Mouse (Mus musculus): ENCODE results near the gene Rap2a. TPM values are rescaled to one million over a fixed set of nuclear protein-coding genes. Genes with fewer than 3 reads are reported as not detected.

The Rap2a gene
- polyA plus RNA-seq, 1 experiment, result 31.0 TPM

DNA sequence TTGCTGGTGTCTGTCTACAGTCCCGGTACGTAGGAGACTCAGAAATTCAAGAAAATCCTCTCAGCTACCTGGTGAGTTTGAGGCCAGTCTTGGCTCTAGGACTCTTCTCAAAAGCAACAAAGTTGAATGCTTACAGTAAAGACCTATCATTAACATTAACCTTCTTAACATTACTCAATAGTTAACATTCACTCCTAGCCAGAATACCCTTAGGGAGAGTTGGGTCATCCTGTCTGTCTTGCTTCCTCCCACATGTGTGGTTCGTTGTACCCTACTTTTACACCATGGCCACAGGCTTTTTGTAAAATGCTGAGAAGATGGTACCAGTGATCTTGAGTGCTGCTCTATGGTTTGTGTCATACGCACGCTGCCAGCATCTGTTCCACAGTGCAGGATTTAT is 45.1 kb downstream of the Rap2a start:
- no peak for TF ChIP-seq CTCF (IDR thresholded peaks at IDR 0.05; ENCODE audit: borderline replicate concordance, insufficient read depth, low read length)
- no peak for TF ChIP-seq POLR2A (IDR thresholded peaks at IDR 0.05; ENCODE audit: low read depth, low read length)
- peaks cover 9% of the 10 kb centered on the region for H3K4me1 ChIP-seq (ENCODE audit: control insufficient read depth, insufficient read depth, low read length)
- H3K4me3 ChIP-seq (ENCODE audit: insufficient read depth, low read length), result no peak overlapping the region
- H3K27ac ChIP-seq (ENCODE audit: insufficient read depth, low read length), result no peak overlapping the region

DNA sequence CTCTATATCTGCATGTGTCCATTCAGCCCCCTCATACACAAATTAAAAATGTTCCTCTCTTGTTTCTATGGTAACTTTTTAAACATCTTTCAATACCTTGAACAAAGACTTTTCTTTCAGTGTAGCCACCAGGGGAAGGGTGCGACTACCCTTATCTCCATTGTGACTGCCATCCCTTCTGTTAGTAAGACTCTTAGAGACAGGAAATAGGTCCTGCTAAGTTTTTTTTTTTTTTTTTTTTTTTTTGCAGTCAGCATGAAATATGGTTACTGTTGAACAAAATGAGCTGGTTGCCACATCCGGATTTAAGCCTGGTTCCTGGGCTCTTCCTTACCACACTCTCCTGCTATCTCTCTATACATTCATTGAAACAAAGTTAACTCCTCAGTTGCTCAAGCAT is 47.4 kb downstream of the Rap2a start:
- no peaks in the 10 kb centered on the region for H3K4me1 ChIP-seq (ENCODE audit: control insufficient read depth, insufficient read depth, low read length)
- no peak overlapping the region for H3K27ac ChIP-seq (ENCODE audit: insufficient read depth, low read length)
- H3K4me3 ChIP-seq (ENCODE audit: insufficient read depth, low read length), result no peak overlapping the region

DNA sequence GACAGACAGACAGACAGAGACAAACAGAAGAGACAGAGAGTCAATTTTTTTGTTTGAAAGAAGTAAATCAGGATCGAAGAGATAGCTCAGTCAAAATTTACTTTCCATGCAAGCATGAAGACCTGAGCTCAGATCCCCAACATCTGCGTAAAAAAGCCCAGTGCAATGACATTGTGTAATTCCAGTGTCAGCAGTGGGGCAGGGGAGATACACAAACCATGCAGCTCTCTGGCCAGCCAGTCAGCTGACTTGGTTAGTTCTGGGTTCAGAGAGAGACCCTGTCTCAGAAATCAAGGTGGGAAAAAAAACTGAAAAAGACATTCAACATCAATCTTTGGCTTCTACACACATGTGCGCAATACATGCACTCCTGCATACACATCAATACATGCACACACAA is 55.1 kb downstream of the Rap2a start:
- no peak overlapping the region for H3K4me3 ChIP-seq (ENCODE audit: insufficient read depth, low read length)
- no peak for TF ChIP-seq CTCF (IDR thresholded peaks at IDR 0.05; ENCODE audit: borderline replicate concordance, insufficient read depth, low read length)
- no peak for TF ChIP-seq POLR2A (IDR thresholded peaks at IDR 0.05; ENCODE audit: low read depth, low read length)
- no peak overlapping the region for H3K27ac ChIP-seq (ENCODE audit: insufficient read depth, low read length)
- H3K4me1 ChIP-seq (ENCODE audit: control insufficient read depth, insufficient read depth, low read length), result no peaks in the 10 kb centered on the region

More for the DNA sequence above, 47.4 kb downstream of the Rap2a start:
- TF ChIP-seq CTCF (IDR thresholded peaks at IDR 0.05; ENCODE audit: borderline replicate concordance, insufficient read depth, low read length) (no peak), POLR2A (IDR thresholded peaks at IDR 0.05; ENCODE audit: low read depth, low read length) (no peak)

DNA sequence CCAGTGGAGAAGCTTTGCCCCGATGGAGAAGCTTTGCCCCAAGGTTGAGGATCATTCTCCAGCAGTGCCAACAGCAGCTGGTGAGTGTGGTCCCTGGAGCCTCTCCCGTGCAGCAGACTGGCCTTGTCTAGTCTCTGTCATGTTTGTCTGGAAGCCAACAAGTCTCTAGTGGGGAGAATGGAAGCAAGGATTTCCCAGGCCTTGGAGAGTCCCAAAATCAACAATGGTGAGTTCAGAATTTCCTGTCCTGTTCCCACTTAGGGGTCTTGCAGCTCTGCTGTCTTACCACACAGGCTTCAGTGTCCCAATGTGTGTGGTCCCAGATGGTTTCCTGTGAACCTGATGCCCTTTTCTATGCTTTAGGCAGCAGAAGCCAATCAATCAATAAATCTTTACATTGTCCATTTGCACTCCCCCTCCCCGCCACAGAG is 56.6 kb downstream of the Rap2a start:
- H3K4me1 ChIP-seq (ENCODE audit: control insufficient read depth, insufficient read depth, low read length), result no peaks in the 10 kb centered on the region
- H3K27ac ChIP-seq (ENCODE audit: insufficient read depth, low read length), result no peak overlapping the region
- H3K4me3 ChIP-seq (ENCODE audit: insufficient read depth, low read length), result no peak overlapping the region
- TF ChIP-seq CTCF (IDR thresholded peaks at IDR 0.05; ENCODE audit: borderline replicate concordance, insufficient read depth, low read length) (no peak), POLR2A (IDR thresholded peaks at IDR 0.05; ENCODE audit: low read depth, low read length) (no peak)

DNA sequence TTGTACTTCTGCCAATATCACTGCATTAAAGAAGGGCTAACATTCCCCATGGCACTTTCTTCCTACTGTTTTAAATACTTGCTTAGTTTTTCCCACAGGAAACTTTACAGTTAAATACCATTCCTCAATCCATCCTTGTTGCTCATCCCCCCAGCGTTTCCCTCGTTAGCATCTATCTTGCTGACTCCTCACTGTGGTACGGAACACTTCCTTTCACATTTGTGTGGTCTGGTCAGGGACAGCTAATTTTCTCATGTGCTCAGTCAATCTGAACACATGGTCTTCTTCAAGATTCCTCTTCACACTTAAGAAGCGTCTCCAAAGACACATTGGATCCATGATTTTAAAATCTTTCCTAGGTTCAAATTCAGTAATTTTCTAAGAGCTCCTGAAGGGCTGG is 57.2 kb downstream of the Rap2a start:
- TF ChIP-seq POLR2A (IDR thresholded peaks at IDR 0.05; ENCODE audit: low read depth, low read length), result no peak
- no peak for TF ChIP-seq CTCF (IDR thresholded peaks at IDR 0.05; ENCODE audit: borderline replicate concordance, insufficient read depth, low read length)
- H3K27ac ChIP-seq (ENCODE audit: insufficient read depth, low read length), result no peak overlapping the region

DNA sequence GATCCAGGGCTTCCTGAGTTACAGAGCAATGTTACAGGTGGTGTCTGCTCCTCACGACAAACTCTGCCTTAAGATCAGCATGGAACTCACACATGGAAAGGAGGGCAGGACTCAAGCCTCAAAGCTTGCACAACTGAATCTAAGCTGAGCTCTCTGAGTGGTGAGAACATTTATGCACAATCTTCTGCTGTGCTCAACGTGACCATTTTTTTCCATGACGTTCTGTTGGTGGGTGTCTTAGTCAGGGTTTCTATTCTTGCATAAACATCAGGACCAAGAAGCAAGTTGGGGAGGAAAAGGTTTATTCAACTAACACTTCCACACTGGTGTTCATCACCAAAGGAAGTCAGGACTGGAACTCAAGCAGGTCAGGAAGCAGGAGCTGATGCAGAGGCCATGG is 57.7 kb downstream of the Rap2a start:
- no peaks in the 10 kb centered on the region for H3K4me1 ChIP-seq (ENCODE audit: control insufficient read depth, insufficient read depth, low read length)
- TF ChIP-seq POLR2A (IDR thresholded peaks at IDR 0.05; ENCODE audit: low read depth, low read length) (no peak), CTCF (IDR thresholded peaks at IDR 0.05; ENCODE audit: borderline replicate concordance, insufficient read depth, low read length) (no peak)
- H3K27ac ChIP-seq (ENCODE audit: insufficient read depth, low read length), result no peak overlapping the region

More for the DNA sequence above, 57.2 kb downstream of the Rap2a start:
- Histone ChIP-seq H3K4me1 (ENCODE audit: control insufficient read depth, insufficient read depth, low read length) (no peaks in the 10 kb centered on the region), H3K4me3 (ENCODE audit: insufficient read depth, low read length) (no peak overlapping the region)

DNA sequence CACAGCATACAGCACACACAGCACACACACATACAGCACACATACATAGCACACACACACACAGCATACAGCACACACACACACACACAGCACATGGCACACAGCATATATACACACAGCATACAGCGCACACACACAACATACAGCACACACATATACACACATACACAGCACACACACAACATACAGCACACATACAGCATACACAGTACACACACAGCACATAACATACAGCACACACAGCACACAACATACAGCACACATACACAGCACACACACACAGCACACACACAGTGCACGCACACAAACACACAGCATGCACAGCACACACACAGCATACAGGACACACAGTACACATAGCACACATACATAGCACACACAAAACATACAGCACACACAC is 60.9 kb downstream of the Rap2a start:
- Histone ChIP-seq H3K4me3 (ENCODE audit: insufficient read depth, low read length) (no peak overlapping the region), H3K4me1 (ENCODE audit: control insufficient read depth, insufficient read depth, low read length) (no peaks in the 10 kb centered on the region), H3K27ac (ENCODE audit: insufficient read depth, low read length) (no peak overlapping the region)
- TF ChIP-seq POLR2A (IDR thresholded peaks at IDR 0.05; ENCODE audit: low read depth, low read length) (0 out of 2 replicates have a peak, but pooled peaks have one; percentile 21), CTCF (IDR thresholded peaks at IDR 0.05; ENCODE audit: borderline replicate concordance, insufficient read depth, low read length) (no peak)

More for the DNA sequence above, 57.7 kb downstream of the Rap2a start:
- no peak overlapping the region for H3K4me3 ChIP-seq (ENCODE audit: insufficient read depth, low read length)

DNA sequence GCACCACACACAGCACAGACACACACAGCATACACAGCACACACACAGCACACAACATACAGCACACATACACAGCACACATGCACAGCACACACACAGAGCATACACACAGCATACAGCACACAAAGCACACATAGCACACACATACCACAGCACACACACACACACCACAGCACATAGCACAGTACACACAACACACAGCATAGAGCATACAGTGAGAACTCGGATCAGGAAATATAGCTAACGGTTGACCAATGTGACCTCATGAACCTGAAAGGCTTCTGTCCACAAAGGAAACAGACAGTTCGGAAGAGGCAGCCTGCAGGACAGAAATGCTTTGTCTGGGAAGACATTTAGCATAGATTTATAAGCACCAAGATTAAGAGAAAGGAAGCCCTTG is 61.4 kb downstream of the Rap2a start:
- Histone ChIP-seq H3K4me3 (ENCODE audit: insufficient read depth, low read length) (no peak overlapping the region), H3K27ac (ENCODE audit: insufficient read depth, low read length) (no peak overlapping the region), H3K4me1 (ENCODE audit: control insufficient read depth, insufficient read depth, low read length) (no peaks in the 10 kb centered on the region)
- TF ChIP-seq CTCF (IDR thresholded peaks at IDR 0.05; ENCODE audit: borderline replicate concordance, insufficient read depth, low read length) (no peak; the same call in 1 of the 2 replicates), POLR2A (IDR thresholded peaks at IDR 0.05; ENCODE audit: low read depth, low read length) (no peak)

DNA sequence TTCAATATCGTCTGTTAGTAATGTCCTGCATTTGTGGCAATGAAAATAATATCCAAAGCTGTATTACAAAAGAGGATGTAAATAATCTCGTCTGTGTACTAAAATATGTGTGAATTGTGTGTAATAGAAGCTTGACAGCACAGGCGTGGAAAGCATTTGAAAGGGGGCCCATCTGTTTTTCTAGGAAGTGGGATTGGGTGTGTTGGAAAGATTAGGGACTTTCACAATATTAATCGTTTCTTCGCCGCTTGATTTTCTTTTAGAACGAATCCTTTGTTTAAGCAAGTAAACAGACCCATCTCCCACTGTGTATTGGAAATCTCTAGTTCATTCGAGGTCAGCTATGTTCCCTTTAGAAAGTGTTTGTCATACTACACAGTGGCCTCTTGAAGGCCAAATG is 64.2 kb downstream of the Rap2a start:
- no peak overlapping the region for H3K4me3 ChIP-seq (ENCODE audit: insufficient read depth, low read length)
- no peaks in the 10 kb centered on the region for H3K4me1 ChIP-seq (ENCODE audit: control insufficient read depth, insufficient read depth, low read length)
- TF ChIP-seq CTCF (IDR thresholded peaks at IDR 0.05; ENCODE audit: borderline replicate concordance, insufficient read depth, low read length) (no peak), POLR2A (IDR thresholded peaks at IDR 0.05; ENCODE audit: low read depth, low read length) (no peak)
- no peak overlapping the region for H3K27ac ChIP-seq (ENCODE audit: insufficient read depth, low read length)

DNA sequence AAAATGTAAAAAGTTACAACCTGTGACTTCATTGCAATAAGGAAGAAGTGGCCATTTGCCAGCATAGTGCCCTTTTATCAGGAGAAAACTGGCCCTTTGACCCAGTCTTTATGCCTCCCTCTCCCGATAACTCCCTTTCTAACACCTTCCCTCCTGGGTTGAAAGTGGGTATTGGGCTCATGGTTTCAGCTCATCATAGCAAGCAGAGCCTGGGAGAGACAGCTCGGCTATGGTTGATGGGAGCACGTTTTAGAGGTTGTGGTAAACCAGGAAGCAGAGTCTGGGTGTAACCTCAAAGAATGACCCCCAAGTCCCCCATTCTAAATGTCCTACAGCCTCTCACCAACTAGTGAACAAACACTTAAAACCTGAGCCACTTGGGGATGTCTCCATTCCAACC is 64.7 kb downstream of the Rap2a start:
- Histone ChIP-seq H3K4me3 (ENCODE audit: insufficient read depth, low read length) (no peak overlapping the region), H3K27ac (ENCODE audit: insufficient read depth, low read length) (no peak overlapping the region), H3K4me1 (ENCODE audit: control insufficient read depth, insufficient read depth, low read length) (no peaks in the 10 kb centered on the region)
- TF ChIP-seq POLR2A (IDR thresholded peaks at IDR 0.05; ENCODE audit: low read depth, low read length) (no peak), CTCF (IDR thresholded peaks at IDR 0.05; ENCODE audit: borderline replicate concordance, insufficient read depth, low read length) (no peak)

DNA sequence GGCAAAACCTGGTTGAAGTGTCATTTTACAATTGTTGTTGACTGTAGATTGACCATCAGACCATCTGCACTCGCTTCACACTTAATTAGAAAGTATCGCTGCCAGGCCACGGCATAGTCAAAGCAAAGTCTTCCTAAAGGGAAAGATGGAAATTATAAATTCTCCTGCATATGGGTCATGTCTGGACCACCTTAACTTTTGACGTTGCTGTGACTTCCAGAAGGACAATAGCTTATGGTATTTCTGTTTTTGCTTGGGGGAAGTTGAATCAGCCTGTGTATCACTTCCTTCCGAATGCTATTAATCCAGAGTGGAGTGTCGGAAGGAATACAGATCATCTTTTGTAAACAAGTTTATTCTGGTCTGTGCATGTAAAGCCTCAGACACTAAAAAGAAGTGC is 65.6 kb downstream of the Rap2a start:
- Histone ChIP-seq H3K4me1 (ENCODE audit: control insufficient read depth, insufficient read depth, low read length) (no peaks in the 10 kb centered on the region), H3K27ac (ENCODE audit: insufficient read depth, low read length) (no peak overlapping the region), H3K4me3 (ENCODE audit: insufficient read depth, low read length) (no peak overlapping the region)
- TF ChIP-seq CTCF (IDR thresholded peaks at IDR 0.05; ENCODE audit: borderline replicate concordance, insufficient read depth, low read length), result no peak
- TF ChIP-seq POLR2A (IDR thresholded peaks at IDR 0.05; ENCODE audit: low read depth, low read length), result no peak

All from embryonic fibroblast, embryonic 13.5 days (primary cell).